Mouse (Mus musculus): Measurements from ENCODE around the gene Cdkn3.
"Not testable (repeated sequence)": the region's sequence is repeated elsewhere in the genome, so short reads cannot be mapped to it uniquely, and the experiment has no call there.

The Cdkn3 gene

GRCm38 (mm10) chr14:46760355-46761029 is at the start of gene Cdkn3:
Gene Cdkn3, plus strand, starts transcription at chr14:46760541.
- DNase-seq: peak; percentile 93

GRCm38 (mm10) chr14:46718483-46718922 is 41.8 kb upstream of the Cdkn3 start:
- DNase-seq: no peak

DNA sequence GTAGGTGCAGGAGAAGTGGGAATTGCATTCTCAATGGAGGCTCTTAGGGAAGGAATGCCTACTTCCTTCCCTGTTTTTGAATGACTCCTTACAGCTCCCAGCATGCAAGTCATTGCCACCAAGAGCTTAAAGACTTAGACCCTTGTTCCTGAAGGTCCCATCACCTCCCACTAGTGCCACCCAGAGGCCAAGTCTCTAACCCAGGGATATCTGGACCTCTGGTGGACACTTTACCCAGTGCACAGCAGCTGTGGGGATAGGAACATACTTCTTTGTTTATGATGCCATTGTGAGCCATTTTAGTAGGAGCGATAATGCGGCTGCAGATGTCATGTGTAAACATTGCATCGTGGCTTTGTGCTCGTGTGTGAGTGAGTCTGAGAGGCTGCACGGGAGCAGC is 38.3 kb upstream of the Cdkn3 start:
- DNase-seq: no peak

DNA sequence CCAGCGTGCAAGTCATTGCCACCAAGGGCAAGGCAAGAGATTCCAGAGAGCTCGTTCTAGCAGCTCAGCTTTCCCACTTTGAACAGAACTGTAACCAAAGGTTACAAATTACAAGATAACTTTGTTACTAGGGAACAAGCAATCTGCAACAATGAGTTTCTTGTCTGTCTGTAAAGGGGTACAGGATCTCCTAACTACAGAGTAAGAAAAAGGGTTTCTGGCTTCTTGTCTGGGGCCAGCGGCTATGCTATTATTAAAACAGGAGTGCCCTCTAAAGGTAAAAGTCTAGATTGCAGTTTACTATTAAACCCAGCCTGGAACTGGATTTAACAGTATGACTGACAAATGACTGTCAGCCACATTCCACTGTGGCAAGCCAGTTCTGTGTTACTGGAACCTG is 36.5 kb upstream of the Cdkn3 start:
- no peak for DNase-seq

DNA sequence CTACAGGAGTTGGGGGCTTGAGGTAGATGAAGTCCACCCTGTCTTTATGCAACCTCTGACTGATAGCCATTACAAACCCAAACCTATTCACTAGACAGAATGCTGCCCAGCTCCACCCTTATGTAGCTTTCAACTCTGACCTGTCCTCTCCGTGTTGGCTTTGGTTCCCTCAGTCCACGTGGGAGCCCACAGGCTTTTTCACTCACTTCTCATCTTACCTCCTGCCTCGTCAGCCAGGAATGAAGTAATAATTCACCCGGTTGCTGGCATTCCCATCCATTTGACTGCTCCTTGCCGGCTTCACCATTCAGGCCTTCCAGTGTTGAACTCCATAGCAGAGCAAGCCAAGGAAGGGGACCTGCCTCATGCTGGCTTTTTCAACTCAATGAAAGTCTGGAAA is 35.4 kb upstream of the Cdkn3 start:
- DNase-seq: no peak

GRCm38 (mm10) chr14:46725743-46726142 is 34.6 kb upstream of the Cdkn3 start:
- no peak for DNase-seq

GRCm38 (mm10) chr14:46734262-46734661 is 26.1 kb upstream of the Cdkn3 start:
- no peak for DNase-seq

GRCm38 (mm10) chr14:46734761-46735455 is 25.4 kb upstream of the Cdkn3 start:
- no peak for DNase-seq

- DNase-seq: no peak
Measured at GRCm38 (mm10) chr14:46736366-46736765, 24.0 kb upstream of the Cdkn3 start.

DNA sequence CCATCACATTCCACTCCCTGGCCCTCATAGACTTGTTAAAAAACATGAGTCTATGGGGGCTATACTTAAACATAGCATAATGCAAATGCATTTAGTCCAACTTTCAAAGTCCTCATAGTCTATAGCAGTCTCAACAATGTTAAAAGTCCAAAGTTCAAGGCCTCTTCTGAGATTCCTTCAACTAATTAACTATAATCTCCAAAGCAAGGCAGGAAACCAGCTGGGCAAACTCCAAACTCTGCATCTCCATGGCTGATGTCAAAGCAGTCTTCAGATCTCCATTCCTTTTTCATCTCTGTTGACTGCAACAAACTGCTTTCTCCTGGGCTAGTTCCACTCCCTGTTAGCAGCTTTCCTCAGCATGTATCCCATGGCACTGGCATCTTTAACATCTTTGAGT is 23.0 kb upstream of the Cdkn3 start:
- DNase-seq: not testable (repeated sequence)

- DNase-seq: no peak
Measured at GRCm38 (mm10) chr14:46742674-46743073, 17.7 kb upstream of the Cdkn3 start.

- DNase-seq: peak; percentile 19
Measured at GRCm38 (mm10) chr14:46745413-46745812, 14.9 kb upstream of the Cdkn3 start.

- not testable (repeated sequence) for DNase-seq
Measured at GRCm38 (mm10) chr14:46754371-46754770, 6.0 kb upstream of the Cdkn3 start.

DNA sequence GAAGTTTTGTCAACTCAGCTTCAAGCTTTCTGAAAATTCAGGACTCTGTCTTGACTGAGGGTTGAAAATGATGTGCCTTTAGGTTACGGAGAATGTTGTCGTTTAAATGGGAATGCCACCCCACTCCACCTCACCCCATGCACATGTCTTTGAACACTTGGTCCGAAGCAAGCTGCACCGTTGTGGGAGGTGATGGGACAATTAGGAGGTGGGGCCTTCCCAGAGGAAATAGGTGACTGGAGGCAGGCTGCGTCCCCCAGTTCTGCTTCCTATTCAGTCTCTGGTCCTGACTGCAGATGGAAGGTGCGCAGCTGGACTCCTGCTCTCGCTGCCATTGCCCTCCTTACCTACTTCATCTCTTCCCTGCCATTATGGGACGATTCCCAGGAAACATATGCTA is 4.5 kb upstream of the Cdkn3 start:
- no peak for DNase-seq

DNA sequence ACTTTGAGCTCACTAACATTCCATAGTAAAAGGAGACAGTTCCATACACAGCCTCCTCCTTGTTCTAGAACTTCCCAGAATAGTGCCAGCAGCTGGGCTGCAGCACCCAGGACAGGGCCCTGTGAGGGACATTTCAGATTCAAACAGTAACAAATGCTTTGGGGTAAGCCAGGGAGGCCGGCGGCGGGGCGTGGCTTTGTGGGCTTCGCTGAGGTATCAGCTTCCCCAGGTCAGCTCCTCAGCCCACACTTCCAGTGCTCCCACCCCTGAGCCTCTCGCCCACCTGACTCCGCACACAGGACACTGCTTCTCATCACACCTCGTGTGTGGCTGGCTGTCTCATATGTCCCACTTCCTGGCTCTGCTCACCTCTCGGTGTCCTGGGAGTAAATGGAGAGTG is 2.6 kb upstream of the Cdkn3 start:
- no peak for DNase-seq

DNA sequence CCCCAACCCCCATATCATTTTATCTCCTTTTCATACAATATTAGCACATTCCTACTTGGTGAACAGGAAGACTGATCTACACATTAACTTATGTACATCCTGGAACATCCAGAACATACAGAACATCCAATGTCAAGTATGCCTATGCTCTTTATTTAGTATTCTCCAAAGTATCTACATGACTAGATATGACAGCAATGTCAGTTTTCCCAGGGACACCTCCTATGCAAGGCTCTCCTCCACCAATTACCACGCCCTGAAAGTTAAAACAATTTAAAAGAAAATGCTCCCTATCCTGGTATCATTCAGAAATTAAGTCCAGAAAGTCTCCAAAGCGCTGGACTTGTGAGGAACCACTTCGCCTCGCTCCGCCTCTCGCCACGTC is 379 bp upstream of the Cdkn3 start:
- DNase-seq: no peak

- DNase-seq: no peak
Measured at GRCm38 (mm10) chr14:46761186-46761585, 845 bp downstream of the Cdkn3 start.

- no peak for DNase-seq
Measured at GRCm38 (mm10) chr14:46767116-46767515, 6.8 kb downstream of the Cdkn3 start.

GRCm38 (mm10) chr14:46770036-46770435 is 9.7 kb downstream of the Cdkn3 start:
- DNase-seq: no peak

- no peak for DNase-seq
Measured at GRCm38 (mm10) chr14:46778756-46779155, 18.4 kb downstream of the Cdkn3 start.

DNA sequence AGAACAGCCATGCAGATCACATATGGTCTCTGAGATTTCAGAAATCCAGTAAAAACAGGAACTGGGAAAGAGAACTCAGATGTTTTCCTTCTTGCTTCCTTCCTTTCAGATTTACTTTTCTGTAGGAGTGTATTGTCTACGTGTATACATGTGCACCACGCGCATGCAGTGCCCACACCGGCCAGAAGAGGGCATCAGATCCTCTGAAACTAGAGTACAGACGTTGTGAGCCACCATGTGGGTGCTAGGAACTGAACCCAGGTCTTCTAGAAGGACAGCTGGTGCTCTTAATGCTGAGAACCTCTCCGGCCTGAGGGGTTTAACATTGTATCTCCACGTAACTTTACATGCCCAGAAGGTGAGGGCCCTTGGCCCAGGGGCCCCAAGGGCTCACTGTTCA is 18.9 kb downstream of the Cdkn3 start:
- DNase-seq: no peak

DNA sequence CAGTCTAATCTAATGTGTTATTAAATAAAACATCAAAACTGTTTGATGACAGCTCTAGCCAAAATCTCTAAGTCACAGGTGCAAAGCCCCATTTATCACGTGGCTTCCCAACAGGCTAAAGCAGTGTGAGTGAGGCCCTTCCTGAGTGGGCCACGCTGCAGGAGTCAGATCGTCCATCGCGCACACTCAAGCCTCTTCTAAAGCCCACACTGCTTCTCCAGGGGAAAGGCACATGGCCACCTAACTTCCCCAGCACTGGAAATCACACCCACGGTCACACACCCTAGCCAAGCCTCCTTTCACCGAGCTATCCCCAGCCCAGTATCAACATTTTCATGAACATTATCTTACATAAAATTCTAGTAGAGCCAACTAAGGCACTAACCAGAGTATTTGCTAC is 20.7 kb downstream of the Cdkn3 start:
- DNase-seq: no peak

DNA sequence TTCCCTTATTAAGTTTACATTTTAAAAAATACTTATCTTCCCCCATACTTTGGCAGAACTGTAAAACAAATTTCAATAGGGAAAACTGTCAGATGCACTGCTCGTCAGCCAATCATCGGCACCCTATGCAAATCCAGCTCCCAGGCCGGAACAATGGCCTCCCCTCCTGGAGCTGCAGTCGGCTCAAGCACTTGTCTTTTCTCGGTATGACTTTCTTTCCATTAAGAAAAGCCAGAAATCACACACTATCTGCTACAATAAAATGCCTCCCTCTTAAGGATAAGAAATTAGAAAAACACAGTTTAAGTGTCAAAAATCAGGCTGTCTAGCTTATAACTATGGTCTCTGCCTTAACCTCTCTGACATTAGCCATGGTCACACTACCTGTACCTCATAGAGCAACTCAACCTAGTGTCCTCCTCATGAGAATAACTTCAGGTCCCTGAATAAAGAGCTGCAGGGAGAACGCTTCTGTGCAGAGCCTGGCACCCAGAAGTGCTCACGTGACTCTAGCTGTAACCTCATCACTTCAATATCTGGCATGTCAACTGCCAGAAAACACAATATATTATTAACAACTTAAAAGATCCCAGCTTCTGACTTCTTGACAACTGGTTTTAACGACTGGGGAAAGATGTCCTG is 22.0 kb downstream of the Cdkn3 start:
- DNase-seq: no peak

DNA sequence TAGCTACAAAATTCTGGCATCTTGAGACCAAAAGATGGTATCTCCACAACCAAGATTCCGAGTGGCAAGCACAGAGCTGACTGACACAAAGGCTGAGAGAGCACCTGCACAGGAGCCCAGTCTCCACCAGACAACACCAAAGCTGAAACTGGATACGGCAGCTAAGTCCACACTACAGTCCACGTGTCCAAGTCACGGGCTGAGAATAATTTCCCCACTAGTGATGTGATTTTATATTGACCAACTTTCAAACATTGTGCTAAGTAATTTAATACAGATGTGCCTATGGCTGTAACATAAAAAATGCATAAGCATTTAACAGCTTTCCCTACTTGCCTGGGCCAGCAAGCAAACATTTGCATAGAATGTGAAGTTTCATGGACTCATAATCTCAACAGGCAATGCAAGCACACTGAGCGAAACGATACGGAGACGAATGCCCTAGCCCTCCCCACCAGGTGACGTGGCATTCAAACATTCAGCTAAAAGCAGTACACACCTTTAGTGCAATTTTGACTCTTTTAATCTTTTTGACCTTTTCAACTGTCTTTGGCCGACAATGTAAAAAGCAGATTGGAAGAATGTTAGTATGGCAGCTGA is 23.1 kb downstream of the Cdkn3 start:
- DNase-seq: no peak

All from right cerebral cortex, adult 18-20 months (tissue).